Mouse (Mus musculus) embryonic fibroblast, embryonic 13.5 days (primary cell): ENCODE data around the gene Rpl23a.

ENCODE experiments used
- CTCF ChIP-seq: IDR thresholded peaks from 2 replicates; pipeline ENCODE4 v1.5.1; 2011; ENCODE audit warnings: mild to moderate bottlenecking, control low read depth, low read length, moderate library complexity, borderline replicate concordance; ENCODE audit not compliant: insufficient read depth
- POLR2A ChIP-seq: IDR thresholded peaks from 2 replicates; pipeline ENCODE4 v1.6.1; 2011; ENCODE audit warnings: low read depth, mild to moderate bottlenecking, control low read depth, low read length, moderate library complexity

DNA sequence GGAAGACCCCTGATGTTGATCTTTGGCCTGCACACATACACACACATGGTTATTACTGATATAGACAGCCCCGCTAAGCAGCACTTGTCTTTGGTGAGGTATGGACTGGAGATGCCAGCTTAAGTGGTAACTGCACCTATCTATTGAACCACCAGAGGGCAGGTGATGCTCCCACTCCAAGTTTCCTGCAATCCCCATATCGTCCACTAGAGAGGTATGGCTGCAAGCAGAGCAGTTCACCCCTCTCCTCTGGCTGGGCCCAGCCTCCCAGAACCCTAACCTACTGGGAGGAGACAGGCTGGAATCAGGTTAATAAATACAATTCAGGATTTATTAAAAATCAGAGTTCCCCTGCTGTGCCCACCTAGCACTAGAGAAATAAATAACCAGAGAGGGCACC, 24.3 kb downstream of the Rpl23a start:
- TF ChIP-seq POLR2A (no peak), CTCF (peak; percentile 85)
